Mouse (Mus musculus): ENCODE measurements around the gene Duxf3. TPM values are rescaled to one million over a fixed set of nuclear protein-coding genes. Genes with fewer than 3 reads are reported as not detected.
A peak's percentile ranks its signal among the peaks of the same experiment; 100 is the strongest.
"Not testable (repeated sequence)": the region's sequence is repeated elsewhere in the genome, so short reads cannot be mapped to it uniquely, and the experiment has no call there.

Duxf3 gene
- polyA plus RNA-seq (2015; fragmentation: Nextera tagmentation; extraction: Ambion mirVana), result not detected in 2 replicates

GRCm38 (mm10) chr10:58232641-58232969, at the start of gene Duxf3:
Gene Duxf3, minus strand, starts transcription at chr10:58232675.
- 77% methylated on average over 4 of the region's 8 CpGs for WGBS

GRCm38 (mm10) chr10:58282238-58282637, 49.8 kb upstream of the Duxf3 start:
- H3K4me3 ChIP-seq (ENCODE audit: low read length), result no peak overlapping the region
- no peak for ATAC-seq
- H3K9ac ChIP-seq (ENCODE audit: low read depth, low read length), result no peak overlapping the region
- H3K4me1 ChIP-seq (ENCODE audit: control insufficient read depth, insufficient read depth, low read depth, low read length), result no peaks in the 10 kb centered on the region
- 95% methylated on average over 7 of the region's 7 CpGs for WGBS
- no peaks in the 10 kb centered on the region for H3K27me3 ChIP-seq (replicated peaks; ENCODE audit: control insufficient read depth, insufficient read depth, low read length)
- no peak overlapping the region for H3K4me2 ChIP-seq (ENCODE audit: low read length)
- H3K36me3 ChIP-seq (ENCODE audit: control insufficient read depth, insufficient read depth, low read length), result peaks cover 22% of the 10 kb centered on the region
- H3K27ac ChIP-seq (ENCODE audit: low read depth, low read length), result no peak overlapping the region
- no peaks in the 10 kb centered on the region for H3K9me3 ChIP-seq (ENCODE audit: control insufficient read depth, low read length)

More at GRCm38 (mm10) chr10:58232641-58232969, at the start of gene Duxf3:
- not testable (repeated sequence) for H3K27me3 ChIP-seq (replicated peaks; ENCODE audit: control insufficient read depth, insufficient read depth, low read length); H3K4me3 ChIP-seq (ENCODE audit: low read length); H3K36me3 ChIP-seq (ENCODE audit: control insufficient read depth, insufficient read depth, low read length); ATAC-seq; H3K4me2 ChIP-seq (ENCODE audit: low read length); H3K9ac ChIP-seq (ENCODE audit: low read depth, low read length); H3K4me1 ChIP-seq (ENCODE audit: control insufficient read depth, insufficient read depth, low read depth, low read length); H3K27ac ChIP-seq (ENCODE audit: low read depth, low read length)
- peaks cover 14% of the 10 kb centered on the region for H3K9me3 ChIP-seq (ENCODE audit: control insufficient read depth, low read length)

GRCm38 (mm10) chr10:58258466-58258865, 26.0 kb upstream of the Duxf3 start:
- no peak overlapping the region for H3K4me2 ChIP-seq (ENCODE audit: low read length)
- H3K9me3 ChIP-seq (ENCODE audit: control insufficient read depth, low read length), result no peaks in the 10 kb centered on the region
- H3K27me3 ChIP-seq (replicated peaks; ENCODE audit: control insufficient read depth, insufficient read depth, low read length), result no peaks in the 10 kb centered on the region
- no peak overlapping the region for H3K27ac ChIP-seq (ENCODE audit: low read depth, low read length)
- no peak for ATAC-seq
- H3K36me3 ChIP-seq (ENCODE audit: control insufficient read depth, insufficient read depth, low read length), result peaks cover 17% of the 10 kb centered on the region
- H3K9ac ChIP-seq (ENCODE audit: low read depth, low read length), result no peak overlapping the region
- H3K4me1 ChIP-seq (ENCODE audit: control insufficient read depth, insufficient read depth, low read depth, low read length), result peaks cover 10% of the 10 kb centered on the region
- no peak overlapping the region for H3K4me3 ChIP-seq (ENCODE audit: low read length)
- 80% methylated on average over 5 of the region's 5 CpGs for WGBS

GRCm38 (mm10) chr10:58255954-58256353, 23.5 kb upstream of the Duxf3 start:
- no peak for ATAC-seq
- Histone ChIP-seq H3K9me3 (ENCODE audit: control insufficient read depth, low read length) (no peaks in the 10 kb centered on the region), H3K36me3 (ENCODE audit: control insufficient read depth, insufficient read depth, low read length) (peaks cover 9% of the 10 kb centered on the region), H3K4me1 (ENCODE audit: control insufficient read depth, insufficient read depth, low read depth, low read length) (peaks cover 10% of the 10 kb centered on the region), H3K9ac (ENCODE audit: low read depth, low read length) (peak overlapping the region; percentile 90), H3K4me3 (ENCODE audit: low read length) (peak overlapping the region; percentile 95), H3K4me2 (ENCODE audit: low read length) (peak overlapping the region; percentile 75), H3K27me3 (replicated peaks; ENCODE audit: control insufficient read depth, insufficient read depth, low read length) (no peaks in the 10 kb centered on the region), H3K27ac (ENCODE audit: low read depth, low read length) (no peak overlapping the region)
- 11% methylated on average over 4 of the region's 4 CpGs for WGBS

GRCm38 (mm10) chr10:58255213-58255892, 22.9 kb upstream of the Duxf3 start, which contains the start of gene Gcc2:
Gene Gcc2, plus strand, starts transcription at chr10:58255497.
- H3K36me3 ChIP-seq (ENCODE audit: control insufficient read depth, insufficient read depth, low read length), result peaks cover 7% of the 10 kb centered on the region
- H3K9me3 ChIP-seq (ENCODE audit: control insufficient read depth, low read length), result no peaks in the 10 kb centered on the region
- no peaks in the 10 kb centered on the region for H3K27me3 ChIP-seq (replicated peaks; ENCODE audit: control insufficient read depth, insufficient read depth, low read length)
- peaks cover 10% of the 10 kb centered on the region for H3K4me1 ChIP-seq (ENCODE audit: control insufficient read depth, insufficient read depth, low read depth, low read length)
- peak within 1 kb of the TSS; percentile 95 for H3K4me3 ChIP-seq (ENCODE audit: low read length)
- H3K27ac ChIP-seq (ENCODE audit: low read depth, low read length), result peak within 1 kb of the TSS; percentile 86
- WGBS, result under 1% methylated on average over 37 of the region's 58 CpGs
- H3K4me2 ChIP-seq (ENCODE audit: low read length), result peak within 1 kb of the TSS; percentile 75
- peak within 1 kb of the TSS; percentile 90 for H3K9ac ChIP-seq (ENCODE audit: low read depth, low read length)
- peak; percentile 100 for ATAC-seq

- peaks cover 7% of the 10 kb centered on the region for H3K36me3 ChIP-seq (ENCODE audit: control insufficient read depth, insufficient read depth, low read length)
- H3K4me3 ChIP-seq (ENCODE audit: low read length), result peak overlapping the region; percentile 95
- H3K4me2 ChIP-seq (ENCODE audit: low read length), result peak overlapping the region; percentile 75
- no peaks in the 10 kb centered on the region for H3K9me3 ChIP-seq (ENCODE audit: control insufficient read depth, low read length)
- peak overlapping the region; percentile 17; the same call in 1 of the 2 replicates for H3K27ac ChIP-seq (ENCODE audit: low read depth, low read length)
- peak overlapping the region; percentile 56 for H3K9ac ChIP-seq (ENCODE audit: low read depth, low read length)
- no peaks in the 10 kb centered on the region for H3K27me3 ChIP-seq (replicated peaks; ENCODE audit: control insufficient read depth, insufficient read depth, low read length)
- WGBS, result 26% methylated on average over 6 of the region's 6 CpGs
- peaks cover 10% of the 10 kb centered on the region for H3K4me1 ChIP-seq (ENCODE audit: control insufficient read depth, insufficient read depth, low read depth, low read length)
- ATAC-seq, result peak; percentile 27
Measured at GRCm38 (mm10) chr10:58254635-58255175, 22.2 kb upstream of the Duxf3 start.

- Histone ChIP-seq H3K4me1 (ENCODE audit: control insufficient read depth, insufficient read depth, low read depth, low read length) (peaks cover 1% of the 10 kb centered on the region), H3K4me2 (ENCODE audit: low read length) (no peak overlapping the region), H3K9me3 (ENCODE audit: control insufficient read depth, low read length) (no peaks in the 10 kb centered on the region), H3K36me3 (ENCODE audit: control insufficient read depth, insufficient read depth, low read length) (no peaks in the 10 kb centered on the region), H3K4me3 (ENCODE audit: low read length) (no peak overlapping the region), H3K27ac (ENCODE audit: low read depth, low read length) (no peak overlapping the region), H3K9ac (ENCODE audit: low read depth, low read length) (no peak overlapping the region), H3K27me3 (replicated peaks; ENCODE audit: control insufficient read depth, insufficient read depth, low read length) (no peaks in the 10 kb centered on the region)
- ATAC-seq, result no peak
- 33% methylated on average over 1 of the region's 1 CpGs for WGBS
Measured at GRCm38 (mm10) chr10:58249535-58249934, 17.1 kb upstream of the Duxf3 start.

GRCm38 (mm10) chr10:58238984-58239740, 6.7 kb upstream of the Duxf3 start:
- not testable (repeated sequence) for H3K4me2 ChIP-seq (ENCODE audit: low read length); H3K4me1 ChIP-seq (ENCODE audit: control insufficient read depth, insufficient read depth, low read depth, low read length)

GRCm38 (mm10) chr10:58236613-58237012, 4.1 kb upstream of the Duxf3 start, which contains the start of gene Gm4981:
Gene Gm4981, minus strand, starts transcription at chr10:58236701.
- WGBS, result 88% methylated on average over 10 of the region's 10 CpGs
- H3K9ac ChIP-seq (ENCODE audit: low read depth, low read length), result no peak within 1 kb of the TSS
- no peak within 1 kb of the TSS for H3K4me2 ChIP-seq (ENCODE audit: low read length)
- no peaks in the 10 kb centered on the region for H3K36me3 ChIP-seq (ENCODE audit: control insufficient read depth, insufficient read depth, low read length)
- H3K27ac ChIP-seq (ENCODE audit: low read depth, low read length), result no peak within 1 kb of the TSS
- no peak within 1 kb of the TSS for H3K4me3 ChIP-seq (ENCODE audit: low read length)
- no peaks in the 10 kb centered on the region for H3K4me1 ChIP-seq (ENCODE audit: control insufficient read depth, insufficient read depth, low read depth, low read length)
- ATAC-seq, result no peak
- peaks cover 13% of the 10 kb centered on the region for H3K9me3 ChIP-seq (ENCODE audit: control insufficient read depth, low read length)
- H3K27me3 ChIP-seq (replicated peaks; ENCODE audit: control insufficient read depth, insufficient read depth, low read length), result no peaks in the 10 kb centered on the region

More at GRCm38 (mm10) chr10:58238984-58239740, 6.7 kb upstream of the Duxf3 start:
- H3K9ac ChIP-seq (ENCODE audit: low read depth, low read length); H3K27ac ChIP-seq (ENCODE audit: low read depth, low read length); H3K36me3 ChIP-seq (ENCODE audit: control insufficient read depth, insufficient read depth, low read length); H3K9me3 ChIP-seq (ENCODE audit: control insufficient read depth, low read length); H3K4me3 ChIP-seq (ENCODE audit: low read length); H3K27me3 ChIP-seq (replicated peaks; ENCODE audit: control insufficient read depth, insufficient read depth, low read length): not testable (repeated sequence)
- 90% methylated on average over 8 of the region's 8 CpGs for WGBS
- ATAC-seq, result peak; percentile 78

Data from hindbrain, embryonic 16.5 days (tissue).